In the genomic region with DNA sequence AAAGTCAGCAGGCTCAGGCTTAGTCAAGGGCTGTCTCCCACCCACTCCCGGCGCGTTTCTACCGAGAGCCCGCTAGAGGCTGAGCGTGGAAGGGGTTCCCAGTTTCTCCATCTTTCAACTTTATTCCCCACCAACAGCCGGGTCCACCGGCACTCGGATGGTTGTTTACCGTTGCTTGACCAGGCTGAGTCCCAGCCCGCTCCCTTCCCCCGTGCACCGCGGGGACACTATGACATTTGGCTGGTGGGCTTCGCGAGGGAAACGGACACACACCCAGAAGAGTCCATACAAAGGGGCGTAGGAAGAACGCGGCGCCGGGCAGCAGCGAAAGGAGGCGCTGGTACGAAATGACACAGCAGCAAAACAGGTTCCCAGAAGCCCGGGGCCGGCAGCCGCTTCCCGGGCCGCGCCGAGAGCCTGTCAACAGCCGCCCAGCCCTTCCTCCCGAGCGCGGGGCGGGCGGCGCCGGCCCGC, we compare ENCODE assay signal across 8 mouse cellular contexts. TPM values are rescaled to one million over a fixed set of nuclear protein-coding genes. Genes with fewer than 3 reads are reported as not detected.
A peak's percentile ranks its signal among the peaks of the same experiment; 100 is the strongest.
DNase-seq lines count a peak whose midpoint lies in the region; ATAC-seq and TF ChIP-seq lines count a peak whose summit lies in the region.

No protein-coding gene starts in this region.

- H3K27ac ChIP-seq in neural tube, embryonic 15.5 days (replicated peaks), result peak overlapping the region; percentile 58; the same call in 1 of the 2 replicates

- DNase-seq in B cell, adult 2 months, result peak; percentile 50 to 58
- peak; percentile 65 for DNase-seq in ZHBTc4 (ENCODE audit: low read depth, low spot score)
- DNase-seq in embryo, embryonic 10 days (ENCODE audit: low spot score), result peak; percentile 62
- peak; percentile 8 to 15 for DNase-seq in heart, adult 9 months (ENCODE audit: low spot score in 2 of 2)
- DNase-seq in kidney, postnatal 10 days, result peak; percentile 53
- peak; percentile 18 for DNase-seq in lung, adult 2 months
- peak; percentile 42 to 45 for DNase-seq in thymus, postnatal 10 days (ENCODE audit: low spot score in 2 of 2)

- no peaks in the 10 kb centered on the region for H3K36me3 ChIP-seq in neural tube, embryonic 15.5 days

- peak overlapping the region; percentile 33 for H3K4me3 ChIP-seq in lung, adult 2 months (replicated peaks; ENCODE audit: extremely low read depth, low read depth, low read length)
- H3K4me3 ChIP-seq in neural tube, embryonic 15.5 days (replicated peaks), result peak overlapping the region; percentile 66

- H3K9me3 ChIP-seq in neural tube, embryonic 15.5 days (replicated peaks), result no peaks in the 10 kb centered on the region

- under 1% methylated on average over 41 of the region's 41 CpGs for WGBS in lung, adult 2 months
- WGBS in neural tube, embryonic 15.5 days, result under 1% methylated on average over 32 of the region's 41 CpGs

- 0 out of 2 replicates have a peak, but pooled peaks have one; percentile 3 for ATAC-seq in neural tube, embryonic 15.5 days (ENCODE audit: low FRiP score)

- peak overlapping the region; percentile 62 for H3K9ac ChIP-seq in neural tube, embryonic 15.5 days (replicated peaks)

- no peaks in the 10 kb centered on the region for H3K27me3 ChIP-seq in neural tube, embryonic 15.5 days (replicated peaks)

- peak overlapping the region; percentile 96 for H3K4me2 ChIP-seq in neural tube, embryonic 15.5 days

- TF ChIP-seq CTCF in lung, adult 2 months (IDR thresholded peaks at IDR 0.05; ENCODE audit: insufficient read depth, low read length), result no peak

- no peaks in the 10 kb centered on the region for H3K4me1 ChIP-seq in lung, adult 2 months (ENCODE audit: control insufficient read depth, insufficient read depth, low read length)
- peaks cover 30% of the 10 kb centered on the region for H3K4me1 ChIP-seq in neural tube, embryonic 15.5 days

- no peak for TF ChIP-seq POLR2A in lung, adult 2 months (IDR thresholded peaks at IDR 0.05; ENCODE audit: borderline replicate concordance, extremely low read depth, low read depth, low read length)

RNA-seq across cellular contexts. Expression of a gene that starts 0.6 kb away (rescaled TPM):
- 4.5 and 5.2 TPM in 2 replicates for polyA plus RNA-seq in lung, adult 2 months (2012; rRNA removed)
- 6.0 and 7.5 TPM in 2 replicates for polyA plus RNA-seq in neural tube, embryonic 15.5 days (2015; fragmentation: Nextera tagmentation; extraction: Ambion mirVana)

RNA-seq across cellular contexts. Expression of a gene that starts 18.2 kb away (rescaled TPM):
- 14.2 and 20.9 TPM in 2 replicates for polyA plus RNA-seq in lung, adult 2 months (2012; rRNA removed)
- 177 and 183 TPM in 2 replicates for polyA plus RNA-seq in neural tube, embryonic 15.5 days (2015; fragmentation: Nextera tagmentation; extraction: Ambion mirVana)

Comparison
In these comparisons a context has a peak if more than half of its experiments do, and no peak if none do; other contexts are left out.
1. Peak in every context shown above with its lines: DNase-seq, ATAC-seq, H3K4me3 ChIP-seq and H3K27ac ChIP-seq.
2. DNase-seq: peak in every context shown above with its lines; median percentile 65 in ZHBTc4; 62 in embryo, embryonic 10 days; 54 in B cell, adult 2 months; 53 in kidney, postnatal 10 days; 44 in thymus, postnatal 10 days; 18 in lung, adult 2 months; 12 in heart, adult 9 months.